Mouse (Mus musculus) ES-E14 (cell line): ENCODE data around the gene Gm42420. TPM values are rescaled to one million over a fixed set of nuclear protein-coding genes. Genes with fewer than 3 reads are reported as not detected.

Source experiments
- DNase-seq: peaks from one replicate; pipeline ENCODE4 v3.0.0-alpha.2; 2013; ENCODE audit warnings: low read depth, low spot score
- H3K27ac ChIP-seq: 2 replicates; pipeline ENCODE4 v1.5.1; 2012; ENCODE audit warnings: low read depth, mild to moderate bottlenecking, low read length, moderate library complexity, mixed read lengths; ENCODE audit not compliant: poor library complexity, insufficient read depth, severe bottlenecking
- H3K36me3 ChIP-seq: 2 replicates; pipeline ENCODE4 v1.6.1; 2012; ENCODE audit warnings: mild to moderate bottlenecking, low read length, moderate library complexity, mixed read lengths; ENCODE audit not compliant: control insufficient read depth, poor library complexity, insufficient read depth, severe bottlenecking
- H3K4me1 ChIP-seq, 2 experiments: fragments of 150-350 bp in 1 of 2; sonication (generic) in 1 of 2; 2 replicates each; pipeline ENCODE4 v1.6.1; 2012; ENCODE audit warnings: low read length in 2 of 2, mild to moderate bottlenecking in 1 of 2, mixed read lengths in 1 of 2; ENCODE audit not compliant: control insufficient read depth in 2 of 2, insufficient read depth in 2 of 2, poor library complexity in 1 of 2
- H3K4me3 ChIP-seq, 2 experiments: fragments of 150-350 bp in 1 of 2; sonication (generic) in 1 of 2; 2 replicates each; pipeline ENCODE4 v1.5.1; 2012; ENCODE audit warnings: low read length in 2 of 2, low read depth in 1 of 2, mild to moderate bottlenecking in 1 of 2, mixed read lengths in 1 of 2; ENCODE audit not compliant: insufficient read depth in 1 of 2, poor library complexity in 1 of 2, severe bottlenecking in 1 of 2
- H3K9ac ChIP-seq: 2 replicates; pipeline ENCODE4 v1.6.1; 2012; ENCODE audit warnings: low read depth, mild to moderate bottlenecking, low read length, mixed read lengths; ENCODE audit not compliant: poor library complexity, insufficient read depth, severe bottlenecking
- H3K9me3 ChIP-seq: fragments of 150-350 bp; sonication (generic); 2 replicates; pipeline ENCODE4 v1.6.1; 2012; ENCODE audit warnings: low read depth, mild to moderate bottlenecking, low read length; ENCODE audit not compliant: control insufficient read depth, insufficient read depth
- CHD2 ChIP-seq: IDR thresholded peaks from 2 replicates; pipeline ENCODE4 v1.6.1; 2014; ENCODE audit warnings: mild to moderate bottlenecking, low read depth, low read length, inconsistent platforms
- HCFC1 ChIP-seq: IDR thresholded peaks from 2 replicates; pipeline ENCODE4 v1.6.1; 2012; ENCODE audit warnings: low read length, inconsistent platforms, borderline replicate concordance; ENCODE audit not compliant: insufficient read depth
- MAFK ChIP-seq: IDR thresholded peaks from 2 replicates; pipeline ENCODE4 v1.6.1; 2014; ENCODE audit warnings: mild to moderate bottlenecking, low read depth, low read length, inconsistent platforms; ENCODE audit not compliant: insufficient read depth
- ZC3H11A ChIP-seq: IDR thresholded peaks from 2 replicates; pipeline ENCODE4 v1.6.1; 2012; ENCODE audit warnings: low read depth, mild to moderate bottlenecking, inconsistent platforms, low read length, borderline replicate concordance
- ZNF384 ChIP-seq: IDR thresholded peaks from 2 replicates; pipeline ENCODE4 v1.6.1; 2012; ENCODE audit warnings: low read depth, low read length, inconsistent platforms
- in situ Hi-C, 2 experiments: fragments of 600-800 bp; cut with MboI; formaldehyde crosslinking; loops; one replicate each; pipeline ENCODE4 v1.15.1; 2025; ENCODE audit warnings: low sequenced_read_pairs in 2 of 2, inconsistent platforms in 1 of 2; ENCODE audit not compliant: unreplicated experiment in 2 of 2
- total RNA-seq: library from RNA; depleted of rRNA; stranded (reverse); fragments of 300-350 nt; gene quantifications from 2 replicates; pipeline ENCODE4 v1.2.3, GENCODE M21; 2012; rRNA removed

Gene Gm42420
- total RNA-seq = not detected in 2 replicates

- H3K27ac ChIP-seq = no peak within 1 kb of the TSS
- in situ Hi-C loops = no loop called here
- TF ChIP-seq MAFK (no peak), ZNF384 (no peak), ZC3H11A (no peak), HCFC1 (no peak), CHD2 (no peak)
- no peak for DNase-seq
- no peaks in the 10 kb centered on the region for H3K9me3 ChIP-seq
- H3K4me3 ChIP-seq = no peak within 1 kb of the TSS
- H3K4me1 ChIP-seq = no peaks in the 10 kb centered on the region
- H3K9ac ChIP-seq = no peak within 1 kb of the TSS
- no peaks in the 10 kb centered on the region for H3K36me3 ChIP-seq
Measured at GRCm38 (mm10) chr6:39585517-39585916, at the start of gene Gm42420. Gene Gm42420, plus strand, starts transcription at chr6:39585753.

GRCm38 (mm10) chr6:39536621-39537020, 48.9 kb upstream of the Gm42420 start:
- in situ Hi-C loops = no loop called here
- Histone ChIP-seq H3K9me3 (no peaks in the 10 kb centered on the region), H3K4me1 (peaks cover 6 to 21% of the 10 kb centered on the region in 2 experiments), H3K4me3 (no peak overlapping the region), H3K9ac (no peak overlapping the region), H3K27ac (no peak overlapping the region), H3K36me3 (no peaks in the 10 kb centered on the region)
- TF ChIP-seq HCFC1 (no peak), CHD2 (no peak), ZNF384 (no peak), ZC3H11A (no peak), MAFK (no peak)
- DNase-seq = no peak

GRCm38 (mm10) chr6:39537276-39537675, 48.3 kb upstream of the Gm42420 start:
- in situ Hi-C loops = no loop called here
- TF ChIP-seq MAFK (no peak), HCFC1 (no peak)
- H3K4me3 ChIP-seq = no peak overlapping the region

GRCm38 (mm10) chr6:39538227-39538626, 47.3 kb upstream of the Gm42420 start:
- no peaks in the 10 kb centered on the region for H3K9me3 ChIP-seq
- H3K4me1 ChIP-seq = peaks cover 12 to 30% of the 10 kb centered on the region in 2 experiments
- no peak overlapping the region for H3K9ac ChIP-seq
- in situ Hi-C loops = no loop called here
- no peak overlapping the region for H3K4me3 ChIP-seq
- TF ChIP-seq ZC3H11A = no peak
- no peak for TF ChIP-seq MAFK
- H3K27ac ChIP-seq = no peak overlapping the region
- DNase-seq = no peak
- H3K36me3 ChIP-seq = no peaks in the 10 kb centered on the region

More at GRCm38 (mm10) chr6:39537276-39537675, 48.3 kb upstream of the Gm42420 start:
- Histone ChIP-seq H3K9me3 (no peaks in the 10 kb centered on the region), H3K9ac (no peak overlapping the region), H3K36me3 (no peaks in the 10 kb centered on the region), H3K4me1 (peaks cover 6 to 21% of the 10 kb centered on the region in 2 experiments), H3K27ac (no peak overlapping the region)
- no peak for DNase-seq

GRCm38 (mm10) chr6:39539679-39540155, 45.8 kb upstream of the Gm42420 start:
- no peak for TF ChIP-seq ZC3H11A
- no peak for TF ChIP-seq HCFC1
- TF ChIP-seq MAFK = no peak
- no peak for TF ChIP-seq ZNF384
- TF ChIP-seq CHD2 = no peak
- Histone ChIP-seq H3K9me3 (no peaks in the 10 kb centered on the region), H3K36me3 (no peaks in the 10 kb centered on the region), H3K27ac (peak overlapping the region; percentile 22; the same call in 1 of the 2 replicates), H3K9ac (no peak overlapping the region; the same call in 1 of the 2 replicates), H3K4me3 (peak overlapping the region in 1 of 2 experiments; percentile 59; a peak in 2 of 4 replicates), H3K4me1 (peaks cover 15 to 37% of the 10 kb centered on the region in 2 experiments)
- in situ Hi-C loops = no loop called here
- no peak for DNase-seq
